Mouse (Mus musculus): ENCODE measurements around the gene Fev. TPM values are rescaled to one million over a fixed set of nuclear protein-coding genes. Genes with fewer than 3 reads are reported as not detected.

The Fev gene
- polyA plus RNA-seq, 1 experiment from 2014 or later, result 5.0 TPM

GRCm38 (mm10) chr1:74893134-74893855, 8.1 kb upstream of the Fev start, which contains the start of gene Cryba2:
Gene Cryba2, minus strand, starts transcription at chr1:74893143.
- Histone ChIP-seq H3K36me3 (no peaks in the 10 kb centered on the region), H3K9ac (peak within 1 kb of the TSS; percentile 21), H3K9me3 (no peaks in the 10 kb centered on the region), H3K27me3 (peaks cover 87% of the 10 kb centered on the region), H3K4me1 (replicated peaks) (peaks cover 19% of the 10 kb centered on the region), H3K27ac (replicated peaks) (no peak within 1 kb of the TSS), H3K4me3 (peak within 1 kb of the TSS; percentile 31), H3K4me2 (peak within 1 kb of the TSS; percentile 55)
- 2% methylated on average over 25 of the region's 25 CpGs for WGBS
- peak; percentile 54 for ATAC-seq (ENCODE audit: low FRiP score, low read depth)

- peak overlapping the region; percentile 31 for H3K4me3 ChIP-seq
- peaks cover 90% of the 10 kb centered on the region for H3K27me3 ChIP-seq
- no peaks in the 10 kb centered on the region for H3K9me3 ChIP-seq
- ATAC-seq (ENCODE audit: low FRiP score, low read depth), result peak; percentile 25; the same call in 1 of the 2 replicates
- 1% methylated on average over 39 of the region's 39 CpGs for WGBS
- no peak overlapping the region for H3K27ac ChIP-seq (replicated peaks)
- peaks cover 19% of the 10 kb centered on the region for H3K4me1 ChIP-seq (replicated peaks)
- peak overlapping the region; percentile 21 for H3K9ac ChIP-seq
- no peaks in the 10 kb centered on the region for H3K36me3 ChIP-seq
- peak overlapping the region; percentile 55 for H3K4me2 ChIP-seq
Observed at GRCm38 (mm10) chr1:74892351-74893133, 7.3 kb upstream of the Fev start.

DNA sequence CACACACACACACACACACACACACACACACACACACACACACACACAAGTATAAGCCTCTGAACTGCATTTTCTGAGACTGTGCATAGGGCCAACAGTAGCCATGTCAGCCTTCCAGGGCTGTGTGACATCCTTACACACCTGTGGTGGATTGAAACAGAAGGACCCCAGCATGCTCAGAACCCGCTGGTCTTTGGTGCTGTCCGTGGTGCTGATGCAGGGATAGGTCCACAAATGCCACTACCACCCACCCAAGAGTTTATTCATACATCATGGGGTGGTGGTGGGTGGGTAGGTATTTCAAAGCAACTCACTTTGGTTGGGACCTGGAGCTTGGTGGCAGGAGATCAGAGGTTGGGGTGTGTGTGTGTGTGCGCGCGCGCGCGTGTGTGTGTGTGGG, 6.3 kb upstream of the Fev start:
- H3K27ac ChIP-seq (replicated peaks), result no peak overlapping the region
- H3K4me2 ChIP-seq, result no peak overlapping the region
- no peaks in the 10 kb centered on the region for H3K36me3 ChIP-seq
- no peak overlapping the region for H3K9ac ChIP-seq
- WGBS, result 0% methylated on average over 4 of the region's 8 CpGs
- H3K4me1 ChIP-seq (replicated peaks), result peaks cover 19% of the 10 kb centered on the region
- no peak for ATAC-seq (ENCODE audit: low FRiP score, low read depth)
- no peak overlapping the region for H3K4me3 ChIP-seq
- peaks cover 91% of the 10 kb centered on the region for H3K27me3 ChIP-seq
- H3K9me3 ChIP-seq, result no peaks in the 10 kb centered on the region

GRCm38 (mm10) chr1:74884196-74885141, 750 bp downstream of the Fev start:
- H3K27me3 ChIP-seq, result peaks cover 86% of the 10 kb centered on the region
- ATAC-seq (ENCODE audit: low FRiP score, low read depth), result no peak
- 0 out of 2 replicates have a peak overlapping the region, but pooled peaks have one; percentile 27 for H3K9ac ChIP-seq
- peak overlapping the region; percentile 48 for H3K4me2 ChIP-seq
- H3K4me3 ChIP-seq, result peak overlapping the region; percentile 23
- no peaks in the 10 kb centered on the region for H3K9me3 ChIP-seq
- H3K27ac ChIP-seq (replicated peaks), result no peak overlapping the region
- peaks cover 37% of the 10 kb centered on the region for H3K4me1 ChIP-seq (replicated peaks)
- WGBS, result under 1% methylated on average over 57 of the region's 57 CpGs
- H3K36me3 ChIP-seq, result no peaks in the 10 kb centered on the region

DNA sequence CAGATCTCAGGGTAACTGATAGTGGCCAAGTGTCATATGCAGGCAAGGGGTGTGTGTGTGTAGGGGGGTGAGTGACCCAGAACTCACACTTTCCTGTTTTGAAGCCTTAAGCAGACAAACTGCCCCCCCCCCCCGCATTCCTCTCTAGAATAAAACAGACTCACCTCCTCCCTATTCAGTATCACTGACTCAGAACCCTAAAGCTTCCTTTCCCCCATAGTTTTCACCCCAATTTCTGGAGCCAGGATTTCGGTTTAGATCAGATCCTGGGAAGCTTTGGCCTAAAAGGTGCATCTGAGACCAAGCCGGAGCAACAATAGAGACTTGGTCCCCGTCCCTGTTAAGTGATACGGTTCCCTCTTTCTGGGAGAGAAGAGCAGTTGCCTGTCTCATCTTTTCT, 1.8 kb downstream of the Fev start:
- H3K4me1 ChIP-seq (replicated peaks), result peaks cover 37% of the 10 kb centered on the region
- H3K27ac ChIP-seq (replicated peaks), result no peak overlapping the region
- peaks cover 90% of the 10 kb centered on the region for H3K27me3 ChIP-seq
- 0 out of 2 replicates have a peak overlapping the region, but pooled peaks have one; percentile 87 for H3K4me2 ChIP-seq
- no peaks in the 10 kb centered on the region for H3K36me3 ChIP-seq
- WGBS, result 9% methylated on average over 5 of the region's 5 CpGs
- no peak overlapping the region for H3K4me3 ChIP-seq
- H3K9ac ChIP-seq, result no peak overlapping the region
- ATAC-seq (ENCODE audit: low FRiP score, low read depth), result no peak
- no peaks in the 10 kb centered on the region for H3K9me3 ChIP-seq

DNA sequence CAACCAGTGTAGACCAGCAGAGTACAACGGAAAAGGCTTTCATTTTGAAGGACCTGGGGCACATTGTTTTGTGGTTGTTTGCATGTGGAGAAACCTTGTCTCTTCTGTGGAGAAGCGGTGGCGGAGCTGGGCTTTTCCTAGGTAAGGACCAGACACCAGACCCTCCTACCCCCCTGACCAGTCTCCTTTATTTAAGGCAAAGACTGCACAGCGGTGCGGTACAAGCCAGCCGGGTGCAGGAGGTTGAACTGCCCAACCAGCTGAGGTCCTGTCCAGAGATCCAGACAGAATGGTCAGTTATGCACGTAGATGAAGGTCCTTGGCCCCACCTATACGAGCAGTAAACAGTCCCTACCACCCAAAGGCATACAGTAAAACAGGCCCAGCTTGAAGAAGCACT, 2.4 kb downstream of the Fev start:
- no peak for ATAC-seq (ENCODE audit: low FRiP score, low read depth)
- H3K9ac ChIP-seq, result no peak overlapping the region
- no peaks in the 10 kb centered on the region for H3K9me3 ChIP-seq
- peak overlapping the region; percentile 87 for H3K4me2 ChIP-seq
- H3K27ac ChIP-seq (replicated peaks), result no peak overlapping the region
- peaks cover 37% of the 10 kb centered on the region for H3K4me1 ChIP-seq (replicated peaks)
- H3K4me3 ChIP-seq, result peak overlapping the region; percentile 42; the same call in 1 of the 2 replicates
- WGBS, result 4% methylated on average over 8 of the region's 8 CpGs
- peaks cover 84% of the 10 kb centered on the region for H3K27me3 ChIP-seq
- H3K36me3 ChIP-seq, result no peaks in the 10 kb centered on the region

DNA sequence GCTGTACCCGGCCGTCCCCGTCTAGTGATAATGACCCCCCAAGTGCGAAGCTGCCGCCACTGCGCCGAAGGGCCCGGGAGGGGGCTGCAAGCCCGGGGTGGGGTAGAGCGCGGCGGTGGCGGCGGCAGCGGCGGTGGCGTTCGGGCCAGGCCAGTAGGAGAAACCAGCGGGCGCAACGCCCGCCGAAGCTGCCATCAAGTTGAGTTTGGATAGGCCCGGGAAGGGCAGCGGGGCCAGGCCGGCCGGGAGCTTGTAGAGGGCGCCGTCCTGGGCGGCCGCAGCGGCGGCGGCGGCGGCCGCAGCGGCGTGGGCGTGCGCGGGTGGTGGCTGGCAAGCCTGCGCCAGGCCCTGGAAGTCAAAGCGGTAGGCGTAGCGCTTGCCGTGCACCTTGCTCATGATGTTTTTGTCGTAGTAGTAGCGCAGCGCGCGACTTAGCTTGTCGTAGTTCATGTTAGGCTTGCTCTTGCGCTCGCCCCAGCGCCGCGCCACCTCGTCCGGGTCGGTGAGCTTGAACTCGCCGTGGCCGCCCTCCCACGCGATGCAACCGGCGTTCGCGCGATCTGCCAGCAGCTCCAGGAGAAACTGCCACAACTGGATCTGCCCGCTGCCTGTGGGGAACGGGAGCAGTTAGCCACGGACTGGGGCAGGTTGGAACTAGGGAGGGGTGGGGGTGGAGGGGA, 3.0 kb downstream of the Fev start:
- H3K36me3 ChIP-seq, result no peaks in the 10 kb centered on the region
- no peaks in the 10 kb centered on the region for H3K9me3 ChIP-seq
- peak overlapping the region; percentile 87 for H3K4me2 ChIP-seq
- peak overlapping the region; percentile 31; the same call in 1 of the 2 replicates for H3K9ac ChIP-seq
- H3K4me3 ChIP-seq, result peak overlapping the region; percentile 42
- peaks cover 37% of the 10 kb centered on the region for H3K4me1 ChIP-seq (replicated peaks)
- H3K27me3 ChIP-seq, result peaks cover 78% of the 10 kb centered on the region
- no peak for ATAC-seq (ENCODE audit: low FRiP score, low read depth)
- under 1% methylated on average over 69 of the region's 74 CpGs for WGBS
- no peak overlapping the region for H3K27ac ChIP-seq (replicated peaks)

- H3K27me3 ChIP-seq, result peaks cover 73% of the 10 kb centered on the region
- H3K4me3 ChIP-seq, result peak overlapping the region; percentile 16
- no peaks in the 10 kb centered on the region for H3K9me3 ChIP-seq
- no peak overlapping the region for H3K9ac ChIP-seq
- no peak overlapping the region for H3K27ac ChIP-seq (replicated peaks)
- H3K36me3 ChIP-seq, result no peaks in the 10 kb centered on the region
- H3K4me1 ChIP-seq (replicated peaks), result peaks cover 35% of the 10 kb centered on the region
- WGBS, result 2% methylated on average over 18 of the region's 18 CpGs
- no peak for ATAC-seq (ENCODE audit: low FRiP score, low read depth)
- H3K4me2 ChIP-seq, result peak overlapping the region; percentile 42
Observed at GRCm38 (mm10) chr1:74880785-74881360, 4.3 kb downstream of the Fev start.

- H3K4me3 ChIP-seq, result no peak overlapping the region
- H3K9ac ChIP-seq, result no peak overlapping the region
- 59% methylated on average over 3 of the region's 3 CpGs for WGBS
- H3K36me3 ChIP-seq, result no peaks in the 10 kb centered on the region
- peaks cover 39% of the 10 kb centered on the region for H3K27me3 ChIP-seq
- H3K9me3 ChIP-seq, result no peaks in the 10 kb centered on the region
- H3K4me2 ChIP-seq, result no peak overlapping the region
- ATAC-seq (ENCODE audit: low FRiP score, low read depth), result no peak
- peaks cover 11% of the 10 kb centered on the region for H3K4me1 ChIP-seq (replicated peaks)
- H3K27ac ChIP-seq (replicated peaks), result no peak overlapping the region
Observed at GRCm38 (mm10) chr1:74877199-74877598, 8.0 kb downstream of the Fev start.

DNA sequence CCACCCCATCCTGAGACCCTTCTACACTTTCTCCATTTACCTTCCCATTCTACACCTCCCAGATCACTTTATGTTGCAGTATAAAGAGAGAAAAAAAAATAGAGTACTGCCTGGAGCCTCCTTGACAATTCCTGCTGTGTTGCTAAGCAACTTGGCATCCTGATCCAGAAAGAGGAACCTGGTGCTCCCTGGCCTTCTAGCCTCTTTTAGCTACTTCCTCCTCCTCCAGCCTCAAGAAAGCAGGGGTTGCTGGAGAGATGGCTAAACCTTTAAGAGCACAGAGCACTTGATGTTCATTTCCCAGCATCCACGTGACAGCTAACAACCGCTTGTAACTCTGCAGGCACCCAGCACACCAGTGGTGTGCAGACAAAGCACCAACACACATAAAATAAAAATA, 13.0 kb downstream of the Fev start:
- Histone ChIP-seq H3K4me2 (no peak overlapping the region), H3K36me3 (no peaks in the 10 kb centered on the region), H3K4me1 (replicated peaks) (no peaks in the 10 kb centered on the region), H3K9ac (no peak overlapping the region), H3K9me3 (no peaks in the 10 kb centered on the region), H3K4me3 (no peak overlapping the region), H3K27ac (replicated peaks) (no peak overlapping the region), H3K27me3 (0 out of 2 replicates have a peak, but pooled peaks cover 9% of the 10 kb centered on the region)
- WGBS, result 60% methylated on average over 2 of the region's 2 CpGs
- ATAC-seq (ENCODE audit: low FRiP score, low read depth), result no peak

GRCm38 (mm10) chr1:74861783-74862182, 23.4 kb downstream of the Fev start:
- ATAC-seq (ENCODE audit: low FRiP score, low read depth), result no peak

More at GRCm38 (mm10) chr1:74861783-74862182, 23.4 kb downstream of the Fev start:
- H3K4me2 ChIP-seq, result no peak overlapping the region
- H3K9ac ChIP-seq, result no peak overlapping the region
- no peaks in the 10 kb centered on the region for H3K27me3 ChIP-seq
- H3K4me3 ChIP-seq, result no peak overlapping the region
- H3K36me3 ChIP-seq, result no peaks in the 10 kb centered on the region
- peaks cover 25% of the 10 kb centered on the region for H3K4me1 ChIP-seq (replicated peaks)
- no peaks in the 10 kb centered on the region for H3K9me3 ChIP-seq
- no peak overlapping the region for H3K27ac ChIP-seq (replicated peaks)

Measured in hindbrain, embryonic 15.5 days (tissue).